Mouse (Mus musculus) activated CD4-positive, CD25-positive, alpha-beta regulatory T cell, adult 4 months (primary cell): Measurements from ENCODE around the gene Vstm5. TPM values are rescaled to one million over a fixed set of nuclear protein-coding genes. Genes with fewer than 3 reads are reported as not detected.
"Not testable (repeated sequence)": the region's sequence is repeated elsewhere in the genome, so short reads cannot be mapped to it uniquely, and the experiment has no call there.

Source experiments
- ATAC-seq: one replicate; pipeline ENCODE4 v1.8.0; 2017
- polyA plus RNA-seq, 2 experiments: library from polyadenylated mRNA; unstranded; fragments of 100-300 nt; shearing (Covaris generic); gene quantifications; one replicate each; pipeline ENCODE4 v1.2.1; 2017

The Vstm5 gene
- polyA plus RNA-seq, 2 experiments from 2014 or later, result not detected

DNA sequence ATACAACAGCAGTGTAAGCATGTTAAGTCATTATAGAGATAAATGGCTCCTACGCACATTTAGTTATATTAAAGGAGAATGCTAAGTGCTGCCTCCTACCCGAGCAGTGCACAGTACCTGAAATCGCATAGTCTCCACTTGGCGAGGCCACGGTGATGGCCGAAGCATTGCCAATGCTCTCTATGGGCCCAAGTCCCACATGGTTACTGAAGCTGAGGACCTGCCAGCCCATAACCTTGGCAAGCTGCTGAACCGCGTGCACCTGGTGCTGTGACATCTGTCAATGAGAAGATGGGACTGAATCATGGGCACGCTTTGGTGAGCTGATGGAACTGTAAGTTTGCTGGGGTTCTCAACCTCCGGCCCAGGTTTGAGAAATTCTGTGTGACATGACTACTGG is 24.6 kb downstream of the Vstm5 start:
- ATAC-seq, result no peak

DNA sequence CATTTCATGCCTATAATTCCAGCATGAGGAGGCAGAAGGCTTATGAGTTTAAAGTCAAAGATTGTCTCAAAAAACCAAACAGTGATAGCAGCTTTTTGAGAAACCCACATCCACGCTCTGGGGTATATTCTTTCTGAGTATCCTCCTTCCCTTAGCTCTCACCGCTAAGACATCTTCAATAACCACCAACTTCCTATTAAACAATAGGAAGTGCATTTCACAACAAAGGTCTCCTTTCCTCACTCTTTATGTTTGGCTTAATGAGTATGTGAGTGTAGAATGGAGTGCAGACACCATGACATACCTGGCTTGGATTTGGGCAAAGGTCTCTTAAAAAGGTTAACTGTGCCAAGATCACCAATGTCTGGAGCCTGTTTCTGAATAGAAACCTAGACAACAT is 35.1 kb downstream of the Vstm5 start:
- ATAC-seq, result no peak

- ATAC-seq, result no peak
Observed at GRCm38 (mm10) chr9:15276855-15277254, 38.0 kb downstream of the Vstm5 start.

GRCm38 (mm10) chr9:15278343-15278742 is 39.5 kb downstream of the Vstm5 start:
- ATAC-seq, result no peak

- ATAC-seq, result no peak
Observed at GRCm38 (mm10) chr9:15279139-15279648, 40.3 kb downstream of the Vstm5 start.

GRCm38 (mm10) chr9:15279649-15280490 is 41.0 kb downstream of the Vstm5 start, which contains the start of gene Med17:
Gene Med17 (minus strand): TSS chr9:15279931.
- peak; percentile 91 for ATAC-seq

DNA sequence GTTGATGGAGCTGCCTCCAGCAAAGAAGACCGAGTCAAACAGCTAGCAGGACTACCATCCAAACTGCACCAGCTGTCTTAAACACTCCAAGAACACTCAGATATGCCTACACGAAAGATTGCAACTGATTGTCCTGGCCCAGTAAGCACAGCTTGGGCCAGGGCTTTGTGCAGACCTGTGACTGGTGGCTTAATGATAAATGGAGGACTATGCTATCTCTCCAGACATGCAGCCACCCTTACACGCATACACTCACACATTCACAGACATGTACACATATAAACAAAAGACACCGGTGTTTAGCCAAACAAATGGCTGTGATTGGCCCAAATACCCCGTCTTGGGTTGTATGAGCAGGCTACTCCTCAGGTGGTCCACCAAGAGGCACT is 41.6 kb downstream of the Vstm5 start:
- no peak for ATAC-seq

DNA sequence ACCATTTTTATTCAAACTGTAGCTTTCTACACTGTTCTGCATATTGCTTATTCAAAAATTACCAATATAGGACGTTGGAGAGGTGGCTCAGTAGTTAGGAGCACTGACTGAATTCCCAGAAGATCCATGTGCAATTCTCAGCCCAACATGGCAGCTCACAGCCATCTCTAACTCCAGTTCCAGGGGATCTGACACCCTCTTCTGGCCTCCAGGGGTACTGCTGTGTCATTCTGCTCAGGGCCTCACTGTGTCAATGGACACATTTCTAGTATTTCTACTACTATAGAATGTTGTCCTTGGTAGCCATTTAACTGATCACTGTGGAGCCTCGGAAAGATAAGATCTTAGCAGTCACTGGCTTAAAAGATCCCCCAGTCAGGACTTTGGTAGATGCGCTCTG is 46.6 kb downstream of the Vstm5 start:
- ATAC-seq, result no peak

- ATAC-seq, result no peak
Observed at GRCm38 (mm10) chr9:15287846-15288245, 49.0 kb downstream of the Vstm5 start.

DNA sequence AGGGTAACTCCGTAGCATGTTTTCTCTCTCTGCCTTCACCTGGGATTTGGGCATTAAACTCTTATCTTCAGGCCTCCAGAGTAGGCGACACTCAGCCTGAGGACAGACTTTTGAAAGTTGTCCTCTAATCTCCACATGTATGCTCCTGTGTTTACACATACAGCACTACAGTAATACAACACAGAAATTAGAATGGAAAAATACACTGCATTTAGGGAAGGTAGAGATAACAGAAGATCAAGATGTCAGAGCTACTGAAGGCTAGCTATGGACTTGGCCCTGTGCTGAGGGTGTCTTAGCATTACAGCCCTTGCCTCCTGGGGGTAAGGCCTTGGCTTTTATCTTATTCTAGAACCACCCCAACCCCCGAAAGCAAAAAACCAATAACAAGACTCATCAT is 49.6 kb downstream of the Vstm5 start:
- ATAC-seq, result no peak

- ATAC-seq, result no peak
Observed at GRCm38 (mm10) chr9:15289251-15289650, 50.4 kb downstream of the Vstm5 start.

- ATAC-seq, result no peak
Observed at GRCm38 (mm10) chr9:15297112-15297511, 58.3 kb downstream of the Vstm5 start.

- no peak for ATAC-seq
Observed at GRCm38 (mm10) chr9:15298451-15298850, 59.6 kb downstream of the Vstm5 start.

DNA sequence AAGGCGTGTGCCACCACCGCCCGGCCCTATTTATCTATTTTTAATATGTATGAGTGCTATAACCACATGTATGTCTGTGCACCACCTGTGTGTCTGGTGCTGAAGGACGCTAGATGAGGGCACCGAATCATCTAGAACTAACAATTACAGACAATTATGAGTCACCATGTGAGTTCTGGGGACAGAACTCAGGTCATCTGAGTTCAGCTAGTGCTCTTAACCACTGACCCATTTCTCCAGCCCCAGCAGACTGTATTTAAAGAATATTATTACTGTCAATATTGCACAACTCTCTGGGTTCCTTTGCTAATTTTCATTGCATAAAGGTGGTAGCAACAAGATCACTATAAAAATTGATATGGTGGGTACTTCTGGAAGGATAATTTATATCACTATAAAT is 61.2 kb downstream of the Vstm5 start:
- no peak for ATAC-seq

DNA sequence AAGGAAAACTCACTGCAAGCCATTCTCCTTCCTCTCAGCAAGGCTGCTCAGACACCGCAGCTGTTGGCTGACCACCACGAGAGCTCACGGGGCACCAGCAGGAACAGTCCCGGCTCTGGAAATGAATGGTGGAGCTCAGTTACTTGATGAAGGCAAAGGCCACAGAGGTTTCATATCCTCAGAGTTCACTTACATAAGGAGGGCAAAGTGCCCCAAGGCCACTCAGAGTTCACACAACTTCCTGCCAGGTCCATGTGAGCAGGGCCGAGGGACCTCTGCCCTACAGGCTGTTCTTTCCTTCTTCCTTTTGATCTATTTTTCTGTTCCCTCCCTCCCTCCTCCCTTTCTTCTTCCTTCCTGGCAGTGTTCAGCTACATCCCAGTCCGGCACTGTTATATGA is 62.6 kb downstream of the Vstm5 start:
- no peak for ATAC-seq

DNA sequence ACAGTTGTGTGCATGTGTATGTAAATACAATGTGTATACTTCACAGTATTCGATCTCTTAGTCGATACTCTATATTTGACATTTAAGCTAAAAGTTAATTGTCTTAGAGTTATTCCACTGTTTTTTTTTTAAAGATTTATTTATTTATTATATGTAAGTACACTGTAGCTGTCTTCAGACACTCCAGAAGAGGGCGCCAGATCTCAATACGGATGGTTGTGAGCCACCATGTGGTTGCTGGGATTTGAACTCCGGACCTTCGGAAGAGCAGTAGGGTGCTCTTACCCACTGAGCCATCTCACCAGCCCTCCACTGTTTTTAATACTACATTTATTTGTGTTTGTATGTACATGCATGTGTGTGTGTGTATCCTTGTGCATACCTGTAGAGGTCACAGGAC is 63.2 kb downstream of the Vstm5 start:
- ATAC-seq, result not testable (repeated sequence)

DNA sequence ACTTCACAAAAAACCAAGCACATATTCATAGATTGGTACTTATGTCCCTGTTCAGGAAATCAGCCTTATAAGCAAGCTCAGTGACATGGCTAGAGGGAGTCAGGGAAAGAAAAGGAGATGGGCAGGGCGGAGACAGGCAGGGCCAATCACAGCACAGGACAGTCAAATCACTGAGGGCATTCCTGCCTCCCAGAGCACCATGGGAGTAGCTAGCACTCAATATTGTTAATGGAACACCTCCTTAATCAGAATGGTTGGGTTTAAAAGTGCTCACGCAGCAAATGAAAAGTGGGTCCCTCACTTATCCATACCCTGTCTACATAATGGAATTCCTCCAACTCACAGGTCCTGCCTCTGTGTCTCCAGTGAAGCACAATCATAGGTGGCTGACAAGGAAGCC is 64.0 kb downstream of the Vstm5 start:
- ATAC-seq, result no peak

- peak; percentile 90 for ATAC-seq
Observed at GRCm38 (mm10) chr9:15305503-15306397, 66.9 kb downstream of the Vstm5 start, which contains the start of gene Taf1d. Gene Taf1d (plus strand): TSS chr9:15306214.

GRCm38 (mm10) chr9:15306398-15307119 is 67.7 kb downstream of the Vstm5 start, which contains the start of gene 4931406C07Rik:
Gene 4931406C07Rik (minus strand): TSS chr9:15306448.
- ATAC-seq, result peak; percentile 41

GRCm38 (mm10) chr9:15307257-15307656 is 68.4 kb downstream of the Vstm5 start:
- ATAC-seq, result no peak

DNA sequence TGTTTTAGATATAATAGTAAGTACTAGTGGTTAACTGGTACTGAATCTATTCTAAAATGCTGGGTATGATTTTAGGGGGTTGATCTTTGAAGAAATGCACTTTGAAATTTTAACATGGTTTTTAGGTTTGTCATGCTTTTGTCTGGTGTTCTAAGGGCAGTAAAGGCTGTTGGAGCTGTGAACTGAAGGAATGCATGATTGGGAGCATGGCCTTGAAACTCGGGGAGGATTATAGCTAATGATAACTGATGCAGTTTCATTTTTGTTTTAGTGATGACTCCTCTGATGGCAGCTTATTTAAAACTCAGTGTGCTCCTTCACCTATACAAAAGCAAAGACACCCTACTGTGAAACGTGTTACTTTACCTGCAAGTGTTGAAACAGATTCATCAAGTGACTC is 69.4 kb downstream of the Vstm5 start:
- no peak for ATAC-seq
